Mouse (Mus musculus): ENCODE data around the gene Mesd. TPM values are rescaled to one million over a fixed set of nuclear protein-coding genes. Genes with fewer than 3 reads are reported as not detected.

The Mesd gene
- polyA plus RNA-seq, 1 experiment from 2014 or later, result 55.8 TPM

GRCm38 (mm10) chr7:83939017-83939721 is 54.9 kb downstream of the Mesd start:
- WGBS, result 79% methylated on average over 3 of the region's 3 CpGs
- H3K36me3 ChIP-seq (replicated peaks; ENCODE audit: control insufficient read depth, insufficient read depth), result no peaks in the 10 kb centered on the region

GRCm38 (mm10) chr7:83940136-83940535 is 55.9 kb downstream of the Mesd start:
- WGBS, result 79% methylated on average over 2 of the region's 2 CpGs
- ATAC-seq (ENCODE audit: low FRiP score), result no peak

More at GRCm38 (mm10) chr7:83939017-83939721, 54.9 kb downstream of the Mesd start:
- H3K27me3 ChIP-seq (ENCODE audit: control insufficient read depth, insufficient read depth, low read length), result no peaks in the 10 kb centered on the region
- no peak for DNase-seq (ENCODE audit: low spot score)
- no peak overlapping the region for H3K27ac ChIP-seq
- ATAC-seq (ENCODE audit: low FRiP score), result no peak
- H3K9me3 ChIP-seq (ENCODE audit: control insufficient read depth, low read length), result no peaks in the 10 kb centered on the region
- H3K9ac ChIP-seq, result no peak overlapping the region
- H3K4me2 ChIP-seq (replicated peaks), result no peak overlapping the region
- H3K4me1 ChIP-seq (replicated peaks; ENCODE audit: control insufficient read depth, insufficient read depth, low read length), result no peaks in the 10 kb centered on the region
- H3K4me3 ChIP-seq (replicated peaks; ENCODE audit: low read length), result no peak overlapping the region

GRCm38 (mm10) chr7:83941701-83942101 is 57.4 kb downstream of the Mesd start:
- Histone ChIP-seq H3K27me3 (ENCODE audit: control insufficient read depth, insufficient read depth, low read length) (no peaks in the 10 kb centered on the region), H3K9me3 (ENCODE audit: control insufficient read depth, low read length) (no peaks in the 10 kb centered on the region), H3K36me3 (replicated peaks; ENCODE audit: control insufficient read depth, insufficient read depth) (no peaks in the 10 kb centered on the region), H3K4me1 (replicated peaks; ENCODE audit: control insufficient read depth, insufficient read depth, low read length) (no peaks in the 10 kb centered on the region), H3K27ac (no peak overlapping the region), H3K4me3 (replicated peaks; ENCODE audit: low read length) (no peak overlapping the region), H3K4me2 (replicated peaks) (no peak overlapping the region), H3K9ac (no peak overlapping the region)
- DNase-seq (ENCODE audit: low spot score), result no peak
- WGBS, result 95% methylated on average over 8 of the region's 8 CpGs
- ATAC-seq (ENCODE audit: low FRiP score), result no peak

More at GRCm38 (mm10) chr7:83940136-83940535, 55.9 kb downstream of the Mesd start:
- no peak for DNase-seq (ENCODE audit: low spot score)
- H3K27ac ChIP-seq, result no peak overlapping the region
- no peak overlapping the region for H3K4me2 ChIP-seq (replicated peaks)
- no peaks in the 10 kb centered on the region for H3K9me3 ChIP-seq (ENCODE audit: control insufficient read depth, low read length)
- H3K4me3 ChIP-seq (replicated peaks; ENCODE audit: low read length), result no peak overlapping the region
- H3K9ac ChIP-seq, result no peak overlapping the region
- no peaks in the 10 kb centered on the region for H3K36me3 ChIP-seq (replicated peaks; ENCODE audit: control insufficient read depth, insufficient read depth)
- H3K27me3 ChIP-seq (ENCODE audit: control insufficient read depth, insufficient read depth, low read length), result no peaks in the 10 kb centered on the region
- H3K4me1 ChIP-seq (replicated peaks; ENCODE audit: control insufficient read depth, insufficient read depth, low read length), result no peaks in the 10 kb centered on the region

DNA sequence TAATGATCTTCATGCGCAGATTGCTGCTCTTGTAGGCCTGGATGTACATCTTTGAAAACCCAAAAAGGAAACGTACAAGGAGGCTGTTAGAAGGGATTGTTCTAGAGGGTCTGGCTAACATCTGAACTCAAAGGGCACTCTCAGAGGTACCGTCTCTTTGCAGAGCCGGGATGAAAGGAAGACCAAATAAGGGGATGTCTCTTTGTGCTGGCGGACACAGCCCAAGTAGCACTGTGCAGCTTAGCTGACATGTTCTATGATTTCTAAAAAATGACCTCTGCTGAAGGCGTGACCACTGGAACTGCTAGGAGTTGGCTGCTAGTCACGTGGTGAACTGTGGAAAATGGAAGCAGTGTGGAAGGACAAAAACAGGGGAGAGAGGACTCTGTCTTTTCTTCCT is 64.5 kb downstream of the Mesd start:
- Histone ChIP-seq H3K4me2 (replicated peaks) (no peak overlapping the region), H3K27me3 (ENCODE audit: control insufficient read depth, insufficient read depth, low read length) (no peaks in the 10 kb centered on the region), H3K4me1 (replicated peaks; ENCODE audit: control insufficient read depth, insufficient read depth, low read length) (no peaks in the 10 kb centered on the region), H3K4me3 (replicated peaks; ENCODE audit: low read length) (no peak overlapping the region), H3K36me3 (replicated peaks; ENCODE audit: control insufficient read depth, insufficient read depth) (no peaks in the 10 kb centered on the region), H3K9me3 (ENCODE audit: control insufficient read depth, low read length) (no peaks in the 10 kb centered on the region), H3K9ac (no peak overlapping the region), H3K27ac (no peak overlapping the region)
- ATAC-seq (ENCODE audit: low FRiP score), result no peak
- 74% methylated on average over 7 of the region's 7 CpGs for WGBS
- no peak for DNase-seq (ENCODE audit: low spot score)

DNA sequence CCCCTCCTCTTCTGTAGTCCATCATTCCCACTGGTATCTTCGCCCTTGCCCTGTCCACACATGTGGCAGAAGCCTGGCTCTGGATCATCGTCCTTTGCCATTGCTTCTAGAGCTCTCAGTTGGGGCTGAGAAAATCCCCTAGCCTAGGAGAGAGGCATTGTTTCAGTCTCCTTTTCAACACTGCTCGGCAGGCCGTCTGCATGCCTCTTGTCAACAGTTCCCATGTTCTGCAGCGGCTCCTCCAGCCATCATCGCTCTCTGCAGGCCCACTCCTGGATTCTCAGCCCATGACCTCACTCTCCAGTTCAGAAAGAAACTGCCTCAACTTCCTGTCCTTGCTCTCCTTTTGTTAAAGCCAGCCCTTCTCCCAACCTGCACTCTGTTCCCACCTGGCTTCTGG is 65.4 kb downstream of the Mesd start:
- H3K4me2 ChIP-seq (replicated peaks), result no peak overlapping the region
- ATAC-seq (ENCODE audit: low FRiP score) (no peak), DNase-seq (ENCODE audit: low spot score) (no peak)
- no peak overlapping the region for H3K27ac ChIP-seq
- WGBS, result 57% methylated on average over 6 of the region's 6 CpGs
- no peaks in the 10 kb centered on the region for H3K9me3 ChIP-seq (ENCODE audit: control insufficient read depth, low read length)
- no peaks in the 10 kb centered on the region for H3K36me3 ChIP-seq (replicated peaks; ENCODE audit: control insufficient read depth, insufficient read depth)
- no peak overlapping the region for H3K9ac ChIP-seq
- no peaks in the 10 kb centered on the region for H3K27me3 ChIP-seq (ENCODE audit: control insufficient read depth, insufficient read depth, low read length)
- H3K4me3 ChIP-seq (replicated peaks; ENCODE audit: low read length), result no peak overlapping the region
- H3K4me1 ChIP-seq (replicated peaks; ENCODE audit: control insufficient read depth, insufficient read depth, low read length), result no peaks in the 10 kb centered on the region

Other genes with a start within 250 kb of the Mesd start
- 1.0 and 1.2 TPM in 2 replicates for gene Il16, start 138.7 kb upstream of the Mesd start, polyA plus RNA-seq (2014; fragmentation: Nextera tagmentation; extraction: Ambion mirVana)
- gene Cfap161, start 89.6 kb upstream of the Mesd start, polyA plus RNA-seq (2014; fragmentation: Nextera tagmentation; extraction: Ambion mirVana), result 1.4 and 1.6 TPM in 2 replicates
- gene Tlnrd1, start 161 bp upstream of the Mesd start, polyA plus RNA-seq (2014; fragmentation: Nextera tagmentation; extraction: Ambion mirVana), result 13.0 and 15.4 TPM in 2 replicates
- gene Cemip, start 202.0 kb downstream of the Mesd start, polyA plus RNA-seq (2014; fragmentation: Nextera tagmentation; extraction: Ambion mirVana), result 0.67 and 0.70 TPM in 2 replicates